Mouse (Mus musculus) megakaryocyte, embryonic 14.5 days (primary cell): Measurements from ENCODE around the gene Srebf1.

ENCODE experiments used
- FLI1 ChIP-seq: IDR thresholded peaks from 2 replicates; pipeline ENCODE4 v1.6.1; 2012; ENCODE audit warnings: low read length, inconsistent platforms, mixed read lengths
- GATA1 ChIP-seq: IDR thresholded peaks from 3 replicates; pipeline ENCODE4 v1.6.1; 2012; ENCODE audit warnings: mixed read lengths, low read length, inconsistent platforms, borderline replicate concordance

GRCm38 (mm10) chr11:60175371-60176181 is 46.8 kb downstream of the Srebf1 start:
- TF ChIP-seq GATA1 (no peak), FLI1 (no peak)
